ENCODE assay signal across 27 mouse cellular contexts in genomic region chr4:141711250-141711649, GRCm38 (mm10). TPM values are rescaled to one million over a fixed set of nuclear protein-coding genes. Genes with fewer than 3 reads are reported as not detected.
"Had no signal": no experiment of that assay in that cellular context is flagged by ENCODE, and none has a peak within 500 bp of the region (broad histone marks: within the 10 kb centered on the region; RNA-seq: fewer than 3 reads in every experiment).

No protein-coding gene starts in this region.

- H3K4me3 ChIP-seq: intestine, embryonic 15.5 days; kidney, embryonic 15.5 days; lung, embryonic 15.5 days; megakaryocyte, embryonic 14.5 days; midbrain, embryonic 10.5 days; midbrain, embryonic 13.5 days; myocyte; neural tube, embryonic 13.5 days had no signal

- H3K27ac ChIP-seq: intestine, embryonic 15.5 days; kidney, embryonic 15.5 days; liver, embryonic 14.5 days; lung, embryonic 15.5 days; midbrain, embryonic 10.5 days; midbrain, embryonic 13.5 days; neural tube, embryonic 13.5 days had no signal

- DNase-seq: kidney, adult 11 months; kidney, adult 8-10 months; kidney, postnatal 10 days; kidney, postnatal 36 days; layer of hippocampus, postnatal 36 days; lung, adult 18-20 months; lung, postnatal 10 days; lung, postnatal 36 days; retina, postnatal 1 day; right cerebral cortex, postnatal 14 days; thymus, adult 18-20 months; thymus, postnatal 14 days; thymus, postnatal 4 days had no signal

RNA-seq across cellular contexts. Expression of gene Rsc1a1, which starts 25.9 kb away (rescaled TPM):
- total RNA-seq: layer of hippocampus, postnatal 36 days; left cerebral cortex, postnatal 14 days; monocyte, adult 5-6 weeks had no signal

RNA-seq across cellular contexts. Expression of gene Agmat, which starts 35.2 kb away (rescaled TPM):
- total RNA-seq: layer of hippocampus, adult 8-10 months; layer of hippocampus, postnatal 10 days; monocyte, adult 5-6 weeks; neutrophil, adult 5-6 weeks had no signal
